Mouse (Mus musculus) liver, postnatal 0 days (tissue): ENCODE measurements around the gene Dnajc8.
A peak's percentile ranks its signal among the peaks of the same experiment; 100 is the strongest.

Experiments
- CTCF ChIP-seq: sonication (generic); IDR thresholded peaks from 2 replicates; pipeline ENCODE4 v1.5.1; 2016; ENCODE audit warnings: antibody characterized with exemption, low read depth
- EP300 ChIP-seq: IDR thresholded peaks from 2 replicates; pipeline ENCODE4 v1.6.1; 2016; ENCODE audit warnings: antibody characterized with exemption, low read depth, mild to moderate bottlenecking

GRCm38 (mm10) chr4:132532496-132532895 lies 2.9 kb upstream of the Dnajc8 start:
- TF ChIP-seq EP300: peak; percentile 48; the same call in 1 of the 2 replicates
- TF ChIP-seq CTCF: no peak
